Mouse (Mus musculus) limb, embryonic 14.5 days (tissue): ENCODE data around the gene Gna15. TPM values are rescaled to one million over a fixed set of nuclear protein-coding genes. Genes with fewer than 3 reads are reported as not detected.

ENCODE experiments used
- ATAC-seq: fragments of 200-750 bp; cut with Nextera tagmentation; 2 replicates; pipeline ENCODE4 v1.8.0; 2017; ENCODE audit warnings: low read depth, moderate number of reproducible peaks, moderate TSS enrichment; ENCODE audit not compliant: low FRiP score
- DNase-seq: peaks from one replicate; pipeline ENCODE4 v3.0.0-alpha.2; 2015; ENCODE audit warnings: low spot score
- H3K27ac ChIP-seq: fragments of 300-500 bp; sonication (generic); replicated peaks from 2 replicates; pipeline ENCODE4 v1.5.1; 2014; ENCODE audit warnings: low read depth, mild to moderate bottlenecking, low read length, moderate library complexity, mixed read lengths
- H3K27me3 ChIP-seq: fragments of 300-500 bp; sonication (generic); 2 replicates; pipeline ENCODE4 v1.6.1; 2014; ENCODE audit warnings: low read length, mixed read lengths; ENCODE audit not compliant: control insufficient read depth, insufficient read depth
- H3K36me3 ChIP-seq: fragments of 300-500 bp; sonication (generic); 2 replicates; pipeline ENCODE4 v1.6.1; 2014; ENCODE audit warnings: mild to moderate bottlenecking, low read length, moderate library complexity, mixed read lengths; ENCODE audit not compliant: control insufficient read depth, insufficient read depth
- H3K4me1 ChIP-seq: fragments of 300-500 bp; sonication (generic); 2 replicates; pipeline ENCODE4 v1.6.1; 2014; ENCODE audit warnings: antibody characterized with exemption, low read length, mixed read lengths; ENCODE audit not compliant: control insufficient read depth, insufficient read depth
- H3K4me2 ChIP-seq: fragments of 300-500 bp; sonication (generic); replicated peaks from 2 replicates; pipeline ENCODE4 v1.6.1; 2014; ENCODE audit warnings: low read depth, mild to moderate bottlenecking, low read length, moderate library complexity; ENCODE audit not compliant: severe bottlenecking
- H3K4me3 ChIP-seq: fragments of 300-500 bp; sonication (generic); replicated peaks from 2 replicates; pipeline ENCODE4 v1.5.1; 2014; ENCODE audit warnings: low read length
- H3K9ac ChIP-seq: fragments of 300-500 bp; sonication (generic); 2 replicates; pipeline ENCODE4 v1.6.1; 2014; ENCODE audit warnings: mild to moderate bottlenecking, low read depth, low read length, moderate library complexity; ENCODE audit not compliant: severe bottlenecking
- H3K9me3 ChIP-seq: fragments of 300-500 bp; sonication (generic); 2 replicates; pipeline ENCODE4 v1.6.1; 2016; ENCODE audit warnings: low read length; ENCODE audit not compliant: control insufficient read depth
- POLR2A ChIP-seq: fragments of 200-500 bp; IDR thresholded peaks from 2 replicates; pipeline ENCODE4 v1.8.0; 2012; ENCODE audit warnings: inconsistent platforms, mild to moderate bottlenecking, moderate library complexity, borderline replicate concordance; ENCODE audit not compliant: insufficient read depth, insufficient read length; ENCODE audit errors: extremely low read depth
- WGBS: fragments of 180-500 bp; shearing (Covaris S2); extraction: QIAGEN DNeasy Blood & Tissue Kit; methylation state at CpG from one replicate; pipeline ENCODE4 v1.1.7; 2014; 5-methylcytosine and 5-hydroxymethylcytosine counted together
- polyA plus RNA-seq, 2 experiments: library from polyadenylated mRNA; depleted of rRNA in 1 of 2; stranded (reverse) in 1 of 2; unstranded in 1 of 2; fragments of >200 nt; fragmentation: Nextera tagmentation in 1 of 2; extraction: Ambion mirVana in 1 of 2; gene quantifications; 2 replicates each; pipeline versions ENCODE4 v1.2.1 to v1.2.3; 2012 to 2014

The Gna15 gene
- polyA plus RNA-seq, 2 experiments: 3.4 to 3.8 TPM

DNA sequence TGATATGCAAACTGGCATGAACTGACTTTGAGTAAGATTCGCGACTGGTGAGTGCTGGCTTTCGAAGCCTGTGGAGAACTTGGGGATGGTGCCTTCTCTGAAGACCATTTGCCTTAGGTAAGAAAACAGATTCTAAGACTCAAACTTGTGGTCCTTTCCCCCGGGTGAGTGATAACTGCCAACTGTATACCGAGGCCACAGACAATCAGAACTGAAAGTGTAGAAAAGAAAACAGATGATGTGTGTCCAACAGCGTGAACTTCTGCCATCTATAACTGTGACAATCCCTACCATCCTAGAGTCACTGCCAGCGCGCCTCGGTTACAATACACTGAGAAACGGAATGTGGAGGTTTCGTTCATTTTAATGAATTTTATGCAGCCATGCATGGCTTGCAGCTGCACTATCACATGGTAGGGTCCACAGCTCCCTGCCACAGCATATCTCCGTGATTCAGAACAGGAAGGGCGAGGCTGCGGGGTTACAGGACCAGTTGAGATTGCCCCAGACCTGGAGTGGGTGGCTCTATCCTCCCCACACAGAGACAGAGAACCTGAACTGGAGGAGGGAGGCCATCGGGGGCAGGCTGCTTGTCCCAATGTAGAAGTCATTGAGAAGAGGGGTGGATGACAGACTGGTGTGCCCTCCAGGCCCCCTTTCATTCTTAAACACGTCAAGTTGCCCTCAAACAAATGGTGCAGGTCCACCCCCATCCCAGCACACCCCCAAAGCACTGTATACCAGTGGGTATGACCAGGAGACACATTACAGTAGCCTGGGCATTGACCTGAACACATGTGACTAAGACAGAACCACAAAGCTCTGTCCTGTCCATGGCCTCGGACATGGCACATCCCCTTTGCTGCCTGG is 26.4 kb downstream of the Gna15 start:
- peaks cover 8% of the 10 kb centered on the region for H3K36me3 ChIP-seq
- no peaks in the 10 kb centered on the region for H3K9me3 ChIP-seq
- H3K4me2 ChIP-seq: peak overlapping the region; percentile 44; the same call in 1 of the 2 replicates
- TF ChIP-seq POLR2A: no peak
- no peaks in the 10 kb centered on the region for H3K27me3 ChIP-seq
- H3K4me3 ChIP-seq: peak overlapping the region; percentile 79; the same call in 1 of the 2 replicates
- H3K9ac ChIP-seq: no peak overlapping the region
- peaks cover 12% of the 10 kb centered on the region for H3K4me1 ChIP-seq
- 85% methylated on average over 17 of the region's 17 CpGs for WGBS
- H3K27ac ChIP-seq: no peak overlapping the region
- no peak for DNase-seq
- ATAC-seq: no peak

GRCm38 (mm10) chr10:81496969-81497368 is 27.1 kb downstream of the Gna15 start:
- peak overlapping the region; percentile 44 for H3K4me2 ChIP-seq
- peaks cover 12% of the 10 kb centered on the region for H3K4me1 ChIP-seq
- no peak overlapping the region for H3K9ac ChIP-seq
- TF ChIP-seq POLR2A: no peak
- peak overlapping the region; percentile 79 for H3K4me3 ChIP-seq
- no peak for DNase-seq
- H3K27me3 ChIP-seq: no peaks in the 10 kb centered on the region
- H3K36me3 ChIP-seq: peaks cover 15% of the 10 kb centered on the region
- ATAC-seq: no peak
- H3K9me3 ChIP-seq: no peaks in the 10 kb centered on the region
- WGBS: 48% methylated on average over 4 of the region's 4 CpGs
- no peak overlapping the region for H3K27ac ChIP-seq

GRCm38 (mm10) chr10:81496264-81496901 is 27.6 kb downstream of the Gna15 start, which contains the start of gene Ncln:
TSS of gene Ncln (minus strand) at chr10:81496392.
- H3K36me3 ChIP-seq: peaks cover 21% of the 10 kb centered on the region
- WGBS: under 1% methylated on average over 36 of the region's 45 CpGs
- H3K4me1 ChIP-seq: peaks cover 12% of the 10 kb centered on the region
- peak within 1 kb of the TSS; percentile 80 for H3K9ac ChIP-seq
- no peak within 1 kb of the TSS; the same call in none of the 2 replicates for H3K27ac ChIP-seq
- H3K9me3 ChIP-seq: no peaks in the 10 kb centered on the region
- ATAC-seq (peak; percentile 95), DNase-seq (peak; percentile 98)
- H3K4me2 ChIP-seq: peak within 1 kb of the TSS; percentile 96
- H3K27me3 ChIP-seq: no peaks in the 10 kb centered on the region
- peak within 1 kb of the TSS; percentile 79 for H3K4me3 ChIP-seq
- TF ChIP-seq POLR2A: 0 out of 2 replicates have a peak, but pooled peaks have one; percentile 33

DNA sequence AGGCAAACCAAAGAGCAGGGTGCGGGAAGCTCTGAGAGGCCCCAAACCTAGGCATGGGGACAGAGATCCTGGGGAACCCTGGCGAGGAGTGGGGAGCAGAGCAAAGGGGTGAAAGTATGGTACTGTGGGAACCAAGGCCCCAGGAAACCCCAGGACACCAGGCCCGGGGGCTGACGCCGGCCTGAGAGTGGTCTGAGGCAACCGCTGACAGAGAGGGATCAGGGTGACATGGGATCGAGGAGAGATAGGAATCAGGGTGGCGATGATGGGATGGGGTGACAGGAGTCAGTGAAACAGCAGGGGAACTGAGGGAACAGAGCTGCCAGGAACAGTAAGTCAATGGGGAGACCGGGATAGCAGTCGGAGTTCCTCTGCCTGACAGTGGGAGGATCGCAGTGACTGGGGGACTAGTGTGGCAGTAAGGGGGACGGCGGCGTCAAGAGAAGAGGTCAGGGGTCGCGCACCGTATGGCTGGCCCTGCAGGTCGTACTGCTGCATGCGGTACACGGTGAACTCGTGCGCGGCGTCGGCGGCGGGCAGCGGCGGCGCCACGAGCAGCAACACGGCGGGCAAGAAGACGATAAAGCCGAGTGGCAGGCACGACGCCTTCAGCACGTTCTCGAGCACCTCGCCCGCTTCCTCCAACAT is 28.3 kb downstream of the Gna15 start:
- H3K27me3 ChIP-seq: no peaks in the 10 kb centered on the region
- peak overlapping the region; percentile 96 for H3K4me2 ChIP-seq
- no peak overlapping the region; the same call in none of the 2 replicates for H3K27ac ChIP-seq
- H3K9ac ChIP-seq: peak overlapping the region; percentile 80
- TF ChIP-seq POLR2A: no peak
- H3K9me3 ChIP-seq: no peaks in the 10 kb centered on the region
- peaks cover 27% of the 10 kb centered on the region for H3K36me3 ChIP-seq
- ATAC-seq: peak; percentile 16; the same call in 1 of the 2 replicates
- peaks cover 12% of the 10 kb centered on the region for H3K4me1 ChIP-seq
- no peak for DNase-seq
- 3% methylated on average over 37 of the region's 41 CpGs for WGBS
- peak overlapping the region; percentile 79 for H3K4me3 ChIP-seq

GRCm38 (mm10) chr10:81495151-81495550 is 28.9 kb downstream of the Gna15 start:
- no peak for DNase-seq
- Histone ChIP-seq H3K9me3 (no peaks in the 10 kb centered on the region), H3K4me1 (peaks cover 12% of the 10 kb centered on the region), H3K9ac (peak overlapping the region; percentile 80), H3K4me2 (peak overlapping the region; percentile 96), H3K27me3 (no peaks in the 10 kb centered on the region), H3K4me3 (peak overlapping the region; percentile 79), H3K27ac (no peak overlapping the region; the same call in 1 of the 2 replicates), H3K36me3 (peaks cover 33% of the 10 kb centered on the region)
- WGBS: 78% methylated on average over 6 of the region's 6 CpGs
- no peak for TF ChIP-seq POLR2A
- ATAC-seq: no peak
